Mouse (Mus musculus) hindbrain, embryonic 11.5 days (tissue): ENCODE data around the gene Dclk3. TPM values are rescaled to one million over a fixed set of nuclear protein-coding genes. Genes with fewer than 3 reads are reported as not detected.
A peak's percentile ranks its signal among the peaks of the same experiment; 100 is the strongest.

Experiments
- ATAC-seq: fragments of 200-750 bp; cut with Nextera tagmentation; 2 replicates; pipeline ENCODE4 v1.8.0; 2017; ENCODE audit warnings: mild to moderate bottlenecking, moderate TSS enrichment, moderate library complexity; ENCODE audit not compliant: low FRiP score
- DNase-seq: peaks from one replicate; pipeline ENCODE4 v3.0.0-alpha.2; 2015; ENCODE audit warnings: low spot score
- H3K27ac ChIP-seq: fragments of 300-500 bp; sonication (generic); 2 replicates; pipeline ENCODE4 v1.5.1; 2014; ENCODE audit warnings: mild to moderate bottlenecking, low read depth, low read length
- H3K27me3 ChIP-seq: fragments of 300-500 bp; sonication (generic); 2 replicates; pipeline ENCODE4 v1.6.1; 2014; ENCODE audit warnings: mild to moderate bottlenecking, low read length, moderate library complexity, mixed read lengths; ENCODE audit not compliant: control insufficient read depth, insufficient read depth
- H3K36me3 ChIP-seq: fragments of 300-500 bp; sonication (generic); 2 replicates; pipeline ENCODE4 v1.6.1; 2014; ENCODE audit warnings: mild to moderate bottlenecking, low read length, moderate library complexity, mixed read lengths; ENCODE audit not compliant: control insufficient read depth, insufficient read depth
- H3K4me1 ChIP-seq: fragments of 300-500 bp; sonication (generic); replicated peaks from 2 replicates; pipeline ENCODE4 v1.6.1; 2014; ENCODE audit warnings: low read length, mixed read lengths; ENCODE audit not compliant: control insufficient read depth, insufficient read depth
- H3K4me2 ChIP-seq: fragments of 300-500 bp; sonication (generic); replicated peaks from 2 replicates; pipeline ENCODE4 v1.6.1; 2014; ENCODE audit warnings: mild to moderate bottlenecking, low read depth, low read length
- H3K4me3 ChIP-seq: fragments of 300-500 bp; sonication (generic); 2 replicates; pipeline ENCODE4 v1.5.1; 2014; ENCODE audit warnings: low read depth, low read length
- H3K9ac ChIP-seq: fragments of 300-500 bp; sonication (generic); 2 replicates; pipeline ENCODE4 v1.6.1; 2014; ENCODE audit warnings: low read depth, low read length
- H3K9me3 ChIP-seq: fragments of 300-500 bp; sonication (generic); 2 replicates; pipeline ENCODE4 v1.6.1; 2016; ENCODE audit warnings: low read length; ENCODE audit not compliant: control insufficient read depth
- WGBS: fragments of 180-500 bp; shearing (Covaris S2); extraction: QIAGEN DNeasy Blood & Tissue Kit; methylation state at CpG from one replicate; pipeline ENCODE4 v1.1.7; 2014; 5-methylcytosine and 5-hydroxymethylcytosine counted together
- polyA plus RNA-seq: library from polyadenylated mRNA; unstranded; fragments of >200 nt; fragmentation: Nextera tagmentation; extraction: Ambion mirVana; gene quantifications from 2 replicates; pipeline ENCODE4 v1.2.1, GENCODE M21; 2014

Dclk3 gene
- polyA plus RNA-seq, 1 experiment from 2014 or later, result 0.32 TPM

- no peak overlapping the region for H3K9ac ChIP-seq
- no peaks in the 10 kb centered on the region for H3K4me1 ChIP-seq
- DNase-seq, result no peak
- WGBS, result 93% methylated on average over 6 of the region's 6 CpGs
- H3K9me3 ChIP-seq, result no peaks in the 10 kb centered on the region
- no peak for ATAC-seq
- no peak overlapping the region for H3K4me3 ChIP-seq
- no peaks in the 10 kb centered on the region for H3K36me3 ChIP-seq
- no peak overlapping the region for H3K27ac ChIP-seq
- H3K27me3 ChIP-seq, result no peaks in the 10 kb centered on the region
- H3K4me2 ChIP-seq, result no peak overlapping the region
These were observed 26.8 kb downstream of the Dclk3 start for GRCm38 (mm10) chr9:111465666-111466065.

- H3K4me3 ChIP-seq, result no peak overlapping the region
- no peaks in the 10 kb centered on the region for H3K27me3 ChIP-seq
- 69% methylated on average over 21 of the region's 21 CpGs for WGBS
- DNase-seq (no peak), ATAC-seq (0 out of 2 replicates have a peak, but pooled peaks have one; percentile 36)
- no peak overlapping the region for H3K9ac ChIP-seq
- no peaks in the 10 kb centered on the region for H3K9me3 ChIP-seq
- no peak overlapping the region for H3K4me2 ChIP-seq
- no peaks in the 10 kb centered on the region for H3K4me1 ChIP-seq
- H3K36me3 ChIP-seq, result no peaks in the 10 kb centered on the region
- no peak overlapping the region for H3K27ac ChIP-seq
These were observed 35.0 kb downstream of the Dclk3 start for GRCm38 (mm10) chr9:111473686-111474457.

GRCm38 (mm10) chr9:111474458-111474745, 35.5 kb downstream of the Dclk3 start:
- Histone ChIP-seq H3K4me3 (no peak overlapping the region), H3K4me1 (no peaks in the 10 kb centered on the region), H3K9ac (no peak overlapping the region), H3K4me2 (no peak overlapping the region), H3K27me3 (no peaks in the 10 kb centered on the region), H3K36me3 (no peaks in the 10 kb centered on the region), H3K27ac (no peak overlapping the region), H3K9me3 (no peaks in the 10 kb centered on the region)
- no peak for DNase-seq
- WGBS, result 43% methylated on average over 3 of the region's 3 CpGs
- peak; percentile 41; the same call in 1 of the 2 replicates for ATAC-seq

DNA sequence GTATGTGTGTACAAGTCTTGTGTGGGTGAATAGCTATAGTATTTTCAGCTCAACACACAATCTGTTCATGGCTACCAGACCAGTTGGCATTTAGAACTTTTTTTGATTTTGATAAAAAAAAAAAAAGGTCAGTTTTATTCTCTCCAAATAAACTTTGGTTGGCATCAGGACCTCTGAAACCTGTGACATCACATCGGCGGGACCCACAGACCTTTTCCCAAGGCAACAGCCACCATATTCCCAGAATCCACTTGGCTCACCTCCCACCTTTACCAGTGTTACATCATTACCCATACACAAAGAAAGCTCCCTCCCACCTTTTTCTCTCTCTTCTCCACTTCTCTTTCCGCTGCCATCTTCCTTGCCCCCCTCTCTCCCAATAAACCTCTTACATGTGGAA, 36.4 kb downstream of the Dclk3 start:
- no peak overlapping the region for H3K4me3 ChIP-seq
- no peak overlapping the region for H3K4me2 ChIP-seq
- no peaks in the 10 kb centered on the region for H3K4me1 ChIP-seq
- ATAC-seq, result no peak
- H3K36me3 ChIP-seq, result no peaks in the 10 kb centered on the region
- no peaks in the 10 kb centered on the region for H3K9me3 ChIP-seq
- no peak overlapping the region for H3K27ac ChIP-seq
- no peak overlapping the region for H3K9ac ChIP-seq
- H3K27me3 ChIP-seq, result no peaks in the 10 kb centered on the region
- DNase-seq, result no peak
- 94% methylated on average over 3 of the region's 3 CpGs for WGBS

GRCm38 (mm10) chr9:111475973-111476372, 37.1 kb downstream of the Dclk3 start:
- no peaks in the 10 kb centered on the region for H3K9me3 ChIP-seq
- H3K27ac ChIP-seq, result no peak overlapping the region
- H3K4me2 ChIP-seq, result no peak overlapping the region
- no peaks in the 10 kb centered on the region for H3K36me3 ChIP-seq
- no peak for ATAC-seq
- H3K9ac ChIP-seq, result no peak overlapping the region
- DNase-seq, result no peak
- no peaks in the 10 kb centered on the region for H3K4me1 ChIP-seq
- no peaks in the 10 kb centered on the region for H3K27me3 ChIP-seq
- no peak overlapping the region for H3K4me3 ChIP-seq
- WGBS, result 76% methylated on average over 4 of the region's 4 CpGs

DNA sequence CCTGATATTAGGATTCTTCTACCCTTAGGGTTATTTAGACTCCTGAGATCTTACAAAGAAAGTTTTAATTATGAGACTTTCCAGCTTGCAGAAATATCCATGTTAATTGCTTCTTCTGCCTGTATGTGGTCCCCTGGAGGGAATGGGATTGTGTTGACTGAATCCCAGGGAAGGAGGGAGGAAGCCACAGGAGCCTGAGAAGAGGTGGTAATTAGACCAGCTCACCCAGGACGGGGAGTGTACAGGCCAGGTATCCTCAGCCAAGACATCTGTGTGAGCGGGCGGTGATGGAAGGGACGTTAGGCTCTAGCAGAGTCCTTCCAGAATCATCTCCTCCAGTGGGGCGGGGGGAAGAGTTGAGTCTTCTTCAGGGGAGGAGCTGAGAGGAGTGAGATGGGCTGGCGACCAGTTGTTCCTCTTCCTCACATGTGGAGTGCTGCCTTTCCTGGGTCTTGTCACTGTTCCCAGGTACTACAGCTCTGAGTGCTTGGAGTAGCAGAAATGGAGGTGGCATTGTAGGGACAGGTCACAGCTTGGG, 37.7 kb downstream of the Dclk3 start:
- no peak overlapping the region for H3K4me3 ChIP-seq
- H3K9ac ChIP-seq, result no peak overlapping the region
- no peak overlapping the region for H3K4me2 ChIP-seq
- H3K36me3 ChIP-seq, result no peaks in the 10 kb centered on the region
- 92% methylated on average over 6 of the region's 6 CpGs for WGBS
- no peak overlapping the region for H3K27ac ChIP-seq
- no peaks in the 10 kb centered on the region for H3K27me3 ChIP-seq
- DNase-seq (no peak), ATAC-seq (no peak)
- no peaks in the 10 kb centered on the region for H3K4me1 ChIP-seq
- no peaks in the 10 kb centered on the region for H3K9me3 ChIP-seq

GRCm38 (mm10) chr9:111478853-111479490, 40.1 kb downstream of the Dclk3 start:
- Histone ChIP-seq H3K4me1 (no peaks in the 10 kb centered on the region), H3K27me3 (no peaks in the 10 kb centered on the region), H3K9me3 (no peaks in the 10 kb centered on the region), H3K4me3 (no peak overlapping the region), H3K9ac (no peak overlapping the region), H3K27ac (no peak overlapping the region), H3K4me2 (no peak overlapping the region), H3K36me3 (no peaks in the 10 kb centered on the region)
- DNase-seq, result peak; percentile 55
- WGBS, result 64% methylated on average over 7 of the region's 7 CpGs
- ATAC-seq, result peak; percentile 36; the same call in 1 of the 2 replicates

DNA sequence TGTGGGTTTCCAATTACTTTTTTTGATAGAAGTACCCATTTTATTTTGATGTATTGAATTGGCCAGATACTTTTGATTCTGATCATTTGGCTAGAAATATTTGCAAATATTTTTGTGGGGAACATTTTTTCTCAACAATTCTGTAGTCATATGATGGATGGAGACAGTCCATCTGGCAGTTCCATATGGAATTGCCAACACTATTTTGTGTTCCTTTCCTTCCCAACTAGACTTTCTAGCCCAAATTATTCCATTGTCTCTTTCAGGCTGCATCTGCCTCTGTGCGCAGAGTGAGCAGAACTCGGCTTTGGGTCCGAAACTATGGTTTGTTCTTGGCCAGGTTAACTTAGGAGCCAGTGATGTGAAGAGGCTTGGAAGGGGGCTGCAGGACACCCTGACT, 42.1 kb downstream of the Dclk3 start:
- ATAC-seq (no peak), DNase-seq (no peak)
- H3K27ac ChIP-seq, result no peak overlapping the region
- H3K9me3 ChIP-seq, result no peaks in the 10 kb centered on the region
- no peaks in the 10 kb centered on the region for H3K4me1 ChIP-seq
- no peaks in the 10 kb centered on the region for H3K27me3 ChIP-seq
- no peaks in the 10 kb centered on the region for H3K36me3 ChIP-seq
- H3K4me3 ChIP-seq, result no peak overlapping the region
- no peak overlapping the region for H3K9ac ChIP-seq
- no peak overlapping the region for H3K4me2 ChIP-seq
- WGBS, result 90% methylated on average over 3 of the region's 3 CpGs
